ENCODE assay signal across 8 mouse cellular contexts in genomic region chr17:24687599-24687998, GRCm38 (mm10). TPM values are rescaled to one million over a fixed set of nuclear protein-coding genes. Genes with fewer than 3 reads are reported as not detected.
A peak's percentile ranks its signal among the peaks of the same experiment; 100 is the strongest.
DNase-seq lines count a peak whose midpoint lies in the region; ATAC-seq and TF ChIP-seq lines count a peak whose summit lies in the region.

No protein-coding gene starts in this region.

- ATAC-seq in heart, embryonic 13.5 days (ENCODE audit: extremely low read depth, insufficient number of reproducible peaks, low FRiP score, low TSS enrichment) = no peak
- no peak for ATAC-seq in G1E (ENCODE audit: extremely low read depth, insufficient number of reproducible peaks, low FRiP score, poor library complexity, severe bottlenecking)
- ATAC-seq in heart, postnatal 0 days (ENCODE audit: insufficient read depth, low read depth) = no peak

- peaks cover 57% of the 10 kb centered on the region for H3K27me3 ChIP-seq in heart, embryonic 13.5 days (replicated peaks)
- H3K27me3 ChIP-seq in G1E (ENCODE audit: insufficient read depth, low read length) = peaks cover 30% of the 10 kb centered on the region
- peaks cover 44% of the 10 kb centered on the region for H3K27me3 ChIP-seq in heart, postnatal 0 days (ENCODE audit: control insufficient read depth, insufficient read depth, low read length)
- peaks cover 67% of the 10 kb centered on the region for H3K27me3 ChIP-seq in midbrain, embryonic 10.5 days (ENCODE audit: low read depth, poor library complexity, severe bottlenecking)

- peaks cover 8% of the 10 kb centered on the region for H3K36me3 ChIP-seq in heart, embryonic 13.5 days
- H3K36me3 ChIP-seq in G1E (replicated peaks) = peaks cover 8% of the 10 kb centered on the region
- H3K36me3 ChIP-seq in heart, postnatal 0 days (replicated peaks; ENCODE audit: control insufficient read depth, insufficient read depth, low read length) = 0 out of 2 replicates have a peak, but pooled peaks cover under 1% of the 10 kb centered on the region
- peaks cover 8% of the 10 kb centered on the region for H3K36me3 ChIP-seq in midbrain, embryonic 10.5 days

- TF ChIP-seq EP300 in heart, postnatal 0 days (IDR thresholded peaks at IDR 0.05; ENCODE audit: low read depth) = no peak

- peaks cover 25% of the 10 kb centered on the region for H3K4me1 ChIP-seq in heart, embryonic 13.5 days
- H3K4me1 ChIP-seq in G1E (ENCODE audit: insufficient read depth, low read depth, low read length) = peaks cover 44% of the 10 kb centered on the region
- peaks cover 13% of the 10 kb centered on the region; the same call in 1 of the 2 replicates for H3K4me1 ChIP-seq in heart, postnatal 0 days (ENCODE audit: control insufficient read depth, insufficient read depth)
- H3K4me1 ChIP-seq in midbrain, embryonic 10.5 days = peaks cover 31% of the 10 kb centered on the region

- no peak for DNase-seq in heart, adult 9 months (ENCODE audit: low spot score in 2 of 2)
- no peak for DNase-seq in G1E (ENCODE audit: low spot score)
- DNase-seq in heart, postnatal 0 days (ENCODE audit: low spot score) = no peak
- no peak for DNase-seq in midbrain, embryonic 10.5 days (ENCODE audit: low spot score)
- no peak for DNase-seq in gastrocnemius, postnatal 10 days
- no peak for DNase-seq in gastrocnemius, postnatal 14 days
- no peak for DNase-seq in kidney, adult 8-10 months

- WGBS in heart, embryonic 13.5 days = 22% methylated on average over 23 of the region's 23 CpGs
- 24% methylated on average over 23 of the region's 23 CpGs for WGBS in heart, postnatal 0 days
- WGBS in midbrain, embryonic 10.5 days = 20% methylated on average over 23 of the region's 23 CpGs

- H3K9me3 ChIP-seq in heart, embryonic 13.5 days = no peaks in the 10 kb centered on the region
- H3K9me3 ChIP-seq in G1E (replicated peaks) = no peaks in the 10 kb centered on the region
- no peaks in the 10 kb centered on the region for H3K9me3 ChIP-seq in heart, postnatal 0 days (replicated peaks; ENCODE audit: control insufficient read depth, low read length)
- no peaks in the 10 kb centered on the region for H3K9me3 ChIP-seq in midbrain, embryonic 10.5 days (replicated peaks)

- TF ChIP-seq CTCF in G1E (IDR thresholded peaks at IDR 0.05; ENCODE audit: low read depth, low read length) = no peak
- no peak for TF ChIP-seq CTCF in heart, postnatal 0 days (IDR thresholded peaks at IDR 0.05; ENCODE audit: low read depth)

- intact Hi-C loops in gastrocnemius, postnatal 14 days (cut with DNase I; ENCODE audit: low total_unique reads) = no loop called here

- H3K27ac ChIP-seq in heart, embryonic 13.5 days (replicated peaks) = no peak overlapping the region
- no peak overlapping the region for H3K27ac ChIP-seq in heart, postnatal 0 days (ENCODE audit: low read depth)
- H3K27ac ChIP-seq in midbrain, embryonic 10.5 days (replicated peaks) = 0 out of 2 replicates have a peak overlapping the region, but pooled peaks have one; percentile 4

- peak overlapping the region; percentile 47 for H3K4me3 ChIP-seq in heart, embryonic 13.5 days
- peak overlapping the region; percentile 64; the same call in 1 of the 2 replicates for H3K4me3 ChIP-seq in G1E (ENCODE audit: low read depth, low read length)
- H3K4me3 ChIP-seq in heart, postnatal 0 days (ENCODE audit: low read depth, low read length) = peak overlapping the region; percentile 39
- peak overlapping the region; percentile 44 for H3K4me3 ChIP-seq in midbrain, embryonic 10.5 days

- H3K4me2 ChIP-seq in heart, embryonic 13.5 days = peak overlapping the region; percentile 64
- peak overlapping the region; percentile 58 for H3K4me2 ChIP-seq in heart, postnatal 0 days (ENCODE audit: low read depth, low read length)

- peak overlapping the region; percentile 47 for H3K9ac ChIP-seq in heart, embryonic 13.5 days
- peak overlapping the region; percentile 12; the same call in 1 of the 2 replicates for H3K9ac ChIP-seq in heart, postnatal 0 days (replicated peaks; ENCODE audit: low read depth, low read length)

RNA-seq across cellular contexts. Expression of gene Syngr3, which starts 2.2 kb away (rescaled TPM):
- polyA plus RNA-seq in heart, embryonic 13.5 days (2015; fragmentation: Nextera tagmentation; extraction: Ambion mirVana) = 0.59 and 0.83 TPM in 2 replicates
- total RNA-seq in G1E (2014; fragmentation: Nextera tagmentation) = not detected in 2 replicates
- 0.17 TPM in 1 of 2 replicates, not detected in the other for total RNA-seq in G1E (2017)
- polyA plus RNA-seq in G1E (2012) = 0.08 and 0.12 TPM in 2 replicates
- total RNA-seq in heart, postnatal 0 days (2014; rRNA removed; ENCODE audit: low replicate concordance) = not detected in 2 replicates
- 0.16 and 0.49 TPM in 2 replicates for polyA plus RNA-seq in heart, postnatal 0 days (2015; fragmentation: Nextera tagmentation; extraction: Ambion mirVana)
- 10.3 and 16.1 TPM in 2 replicates for polyA plus RNA-seq in midbrain, embryonic 10.5 days (2016; fragmentation: Nextera tagmentation; extraction: Ambion mirVana)
- total RNA-seq in gastrocnemius, postnatal 10 days (2021) = under 1 TPM; 0.16 to 0.52 TPM
- not detected for total RNA-seq in gastrocnemius, postnatal 14 days (2021)

RNA-seq across cellular contexts. Expression of gene Gfer, which starts 8.4 kb away (rescaled TPM):
- polyA plus RNA-seq in heart, embryonic 13.5 days (2015; fragmentation: Nextera tagmentation; extraction: Ambion mirVana) = 31.4 and 31.9 TPM in 2 replicates
- total RNA-seq in G1E (2014; fragmentation: Nextera tagmentation) (10.5 and 15.7 TPM in 2 replicates), G1E (2017) (34.1 and 46.4 TPM in 2 replicates)
- polyA plus RNA-seq in G1E (2012) = 149 and 184 TPM in 2 replicates
- total RNA-seq in heart, postnatal 0 days (2014; rRNA removed; ENCODE audit: low replicate concordance) = 25.1 and 37.3 TPM in 2 replicates
- polyA plus RNA-seq in heart, postnatal 0 days (2015; fragmentation: Nextera tagmentation; extraction: Ambion mirVana) = 31.0 and 31.6 TPM in 2 replicates
- polyA plus RNA-seq in midbrain, embryonic 10.5 days (2016; fragmentation: Nextera tagmentation; extraction: Ambion mirVana) = 52.3 and 58.5 TPM in 2 replicates
- 10 to 100 TPM; 22.2 to 24.6 TPM for total RNA-seq in gastrocnemius, postnatal 10 days (2021)
- 10 to 100 TPM; 23.0 to 25.0 TPM for total RNA-seq in gastrocnemius, postnatal 14 days (2021)

RNA-seq across cellular contexts. Expression of gene Noxo1, which starts 8.4 kb away (rescaled TPM):
- polyA plus RNA-seq in heart, embryonic 13.5 days (2015; fragmentation: Nextera tagmentation; extraction: Ambion mirVana) = 1.1 TPM in 2 replicates
- total RNA-seq in G1E (2014; fragmentation: Nextera tagmentation) = 1.4 TPM in 1 of 2 replicates, not detected in the other
- total RNA-seq in G1E (2017) = 1.0 and 1.1 TPM in 2 replicates
- polyA plus RNA-seq in G1E (2012) = 0.72 and 0.87 TPM in 2 replicates
- 0.50 and 2.2 TPM in 2 replicates for total RNA-seq in heart, postnatal 0 days (2014; rRNA removed; ENCODE audit: low replicate concordance)
- polyA plus RNA-seq in heart, postnatal 0 days (2015; fragmentation: Nextera tagmentation; extraction: Ambion mirVana) = 0.56 and 0.88 TPM in 2 replicates
- 1.0 and 1.5 TPM in 2 replicates for polyA plus RNA-seq in midbrain, embryonic 10.5 days (2016; fragmentation: Nextera tagmentation; extraction: Ambion mirVana)
- total RNA-seq in gastrocnemius, postnatal 10 days (2021) = 1 to 10 TPM; 1.6 to 1.9 TPM
- under 1 TPM; 0.44 to 0.94 TPM for total RNA-seq in gastrocnemius, postnatal 14 days (2021)

RNA-seq across cellular contexts. Expression of gene Zfp598, which starts 18.1 kb away (rescaled TPM):
- 15.1 and 15.8 TPM in 2 replicates for polyA plus RNA-seq in heart, embryonic 13.5 days (2015; fragmentation: Nextera tagmentation; extraction: Ambion mirVana)
- 55.9 and 59.1 TPM in 2 replicates for total RNA-seq in G1E (2014; fragmentation: Nextera tagmentation)
- total RNA-seq in G1E (2017) = 11.2 and 12.0 TPM in 2 replicates
- 86.4 and 99.2 TPM in 2 replicates for polyA plus RNA-seq in G1E (2012)
- total RNA-seq in heart, postnatal 0 days (2014; rRNA removed; ENCODE audit: low replicate concordance) = 25.4 and 27.5 TPM in 2 replicates
- polyA plus RNA-seq in heart, postnatal 0 days (2015; fragmentation: Nextera tagmentation; extraction: Ambion mirVana) = 7.8 TPM in 2 replicates
- polyA plus RNA-seq in midbrain, embryonic 10.5 days (2016; fragmentation: Nextera tagmentation; extraction: Ambion mirVana) = 21.7 and 24.3 TPM in 2 replicates
- total RNA-seq in gastrocnemius, postnatal 10 days (2021) = 10 to 100 TPM; 18.0 to 21.0 TPM
- 10 to 100 TPM; 13.9 to 16.3 TPM for total RNA-seq in gastrocnemius, postnatal 14 days (2021)

RNA-seq across cellular contexts. Expression of gene Tbl3, which starts 19.9 kb away (rescaled TPM):
- 45.7 and 47.4 TPM in 2 replicates for polyA plus RNA-seq in heart, embryonic 13.5 days (2015; fragmentation: Nextera tagmentation; extraction: Ambion mirVana)
- 9.2 and 17.8 TPM in 2 replicates for total RNA-seq in G1E (2014; fragmentation: Nextera tagmentation)
- total RNA-seq in G1E (2017) = 27.7 and 34.0 TPM in 2 replicates
- polyA plus RNA-seq in G1E (2012) = 15.6 and 25.2 TPM in 2 replicates
- total RNA-seq in heart, postnatal 0 days (2014; rRNA removed; ENCODE audit: low replicate concordance) = 33.9 and 42.2 TPM in 2 replicates
- 27.2 and 30.1 TPM in 2 replicates for polyA plus RNA-seq in heart, postnatal 0 days (2015; fragmentation: Nextera tagmentation; extraction: Ambion mirVana)
- 141 and 144 TPM in 2 replicates for polyA plus RNA-seq in midbrain, embryonic 10.5 days (2016; fragmentation: Nextera tagmentation; extraction: Ambion mirVana)
- total RNA-seq in gastrocnemius, postnatal 10 days (2021) = 10 to 100 TPM; 16.7 to 19.4 TPM
- 10 to 100 TPM; 16.3 to 19.6 TPM for total RNA-seq in gastrocnemius, postnatal 14 days (2021)
